Mouse (Mus musculus): ENCODE results near the gene Clcnka.

DNA sequence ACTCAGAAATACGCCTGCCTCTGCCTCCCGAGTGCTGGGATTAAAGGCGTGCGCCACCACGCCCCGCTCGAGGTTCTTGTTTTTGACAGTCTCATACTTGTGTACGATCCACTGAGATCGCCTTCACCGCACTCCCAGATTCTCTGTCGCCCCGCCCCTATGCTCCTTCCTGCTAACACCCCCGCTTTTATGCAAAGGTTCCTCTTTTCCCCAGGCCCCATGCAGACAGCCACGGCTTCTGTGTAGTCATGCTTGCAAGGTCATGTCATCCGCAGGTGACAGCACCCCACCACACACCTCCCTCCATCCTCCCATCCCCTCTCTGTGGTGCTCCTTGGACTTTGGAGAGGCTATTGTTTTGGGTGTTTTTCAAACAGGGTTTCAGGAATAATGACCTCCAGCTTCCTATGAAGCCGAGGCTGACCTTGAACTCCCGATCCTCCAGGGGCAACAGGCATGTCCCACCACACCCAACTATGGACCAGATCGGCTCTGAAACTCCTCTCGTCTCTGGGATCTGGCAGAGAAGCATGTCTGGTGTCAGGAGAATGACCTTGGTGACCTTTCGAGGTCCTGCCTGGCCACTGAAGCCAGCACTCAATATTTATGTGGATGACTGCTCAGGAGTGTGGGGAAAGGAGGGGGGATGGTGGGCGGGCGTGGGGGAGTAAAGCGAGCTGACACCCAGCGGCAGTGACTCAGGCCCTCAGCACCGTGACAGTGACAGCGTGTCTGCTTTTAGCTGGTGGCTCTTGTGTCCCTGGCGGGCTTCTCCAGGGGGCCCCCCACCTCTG lies 21.1 kb upstream of the Clcnka start:
- TF ChIP-seq CTCF (IDR thresholded peaks at IDR 0.05; ENCODE audit: control insufficient read depth, insufficient read depth, insufficient read length) (no peak), USF1 (IDR thresholded peaks at IDR 0.05; ENCODE audit: low read depth) (no peak), MAX (IDR thresholded peaks at IDR 0.05) (no peak), CEBPB (IDR thresholded peaks at IDR 0.05; ENCODE audit: low read depth) (no peak), MYOD1 (IDR thresholded peaks at IDR 0.05; ENCODE audit: control insufficient read depth, insufficient read length, low read depth) (no peak), MYOG (IDR thresholded peaks at IDR 0.05; ENCODE audit: control insufficient read depth, extremely low read depth, insufficient read length) (no peak), FOSL1 (IDR thresholded peaks at IDR 0.05; ENCODE audit: insufficient read depth, low read length, poor library complexity, severe bottlenecking) (no peak)

Measured in C2C12 (cell line).